Mouse (Mus musculus) thymus, postnatal 25 days (tissue): ENCODE measurements at regions not wholly inside any gene's neighbourhood (a gene's known extent, or its start where the extent isn't known, plus 50 kb on each side); places are given as distances from the start of the nearest gene placed in this dataset.

ENCODE experiments used
- DNase-seq: peaks from one replicate; pipeline ENCODE4 v3.0.0; 2022

DNA sequence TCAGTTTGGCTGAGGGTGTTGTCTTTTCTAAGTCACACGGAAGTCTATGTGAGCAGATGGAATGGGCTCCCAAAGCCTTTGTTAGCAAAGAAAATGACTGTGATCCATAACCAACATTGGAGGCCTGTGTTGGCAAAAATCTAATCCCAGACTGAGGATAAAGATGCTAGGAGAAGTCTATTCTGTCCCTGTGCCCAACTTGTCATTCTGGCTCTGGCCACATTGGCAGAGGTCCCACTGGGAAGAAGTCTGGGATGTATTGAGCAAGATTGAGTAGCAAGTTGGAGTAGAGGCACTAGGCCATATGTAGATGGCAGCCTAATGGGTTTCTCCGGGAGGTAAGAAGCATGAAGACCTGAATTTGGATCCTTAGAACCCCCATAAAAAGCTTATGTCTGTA is 54.1 kb downstream of the Nog start:
- DNase-seq = no peak

DNA sequence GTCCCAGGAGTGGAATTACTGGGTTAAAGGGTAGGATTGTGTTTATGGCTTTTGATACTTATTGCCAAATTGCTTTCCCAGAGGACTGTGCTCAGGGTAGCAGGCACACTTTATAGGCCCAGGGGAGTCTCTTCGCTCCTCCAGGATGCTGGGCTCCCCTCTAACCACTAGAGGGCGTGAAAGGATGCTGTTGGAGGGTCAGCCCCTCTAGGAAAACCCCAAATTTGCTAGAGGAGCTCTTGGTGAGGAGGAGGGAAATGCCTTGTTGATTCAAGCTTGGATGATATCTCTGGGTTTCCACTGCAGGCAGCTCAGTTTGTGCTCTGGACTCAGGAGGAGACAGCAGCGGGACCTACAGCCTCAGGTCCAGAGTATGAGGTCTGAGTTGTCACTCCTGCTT is 58.8 kb downstream of the Nog start:
- DNase-seq = peak; percentile 32

DNA sequence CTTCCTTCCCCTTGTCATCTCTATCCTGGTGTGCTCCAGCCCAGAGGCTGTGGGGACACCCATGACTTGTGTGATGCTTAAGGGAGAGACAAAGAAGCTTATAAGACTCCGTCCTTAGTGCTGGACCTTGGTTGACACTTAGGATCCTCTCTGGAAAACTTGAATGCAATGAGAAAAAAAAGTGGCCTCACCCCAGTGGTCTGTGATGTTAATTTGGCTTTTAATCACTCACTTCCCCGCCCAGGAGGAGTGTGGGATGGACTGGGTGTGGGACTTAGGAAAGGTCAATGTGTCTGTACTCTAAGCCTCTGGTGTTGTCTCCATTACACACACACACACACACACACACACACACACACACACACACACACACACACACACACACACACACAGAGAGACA is 60.0 kb downstream of the Nog start:
- DNase-seq = no peak

- no peak for DNase-seq
These were observed 62.2 kb downstream of the Nog start for GRCm38 (mm10) chr11:89239891-89240290.

- DNase-seq = no peak
These were observed 65.2 kb downstream of the Nog start for GRCm38 (mm10) chr11:89236904-89237303.

GRCm38 (mm10) chr11:89232884-89233480 is 69.2 kb downstream of the Nog start:
- no peak for DNase-seq

DNA sequence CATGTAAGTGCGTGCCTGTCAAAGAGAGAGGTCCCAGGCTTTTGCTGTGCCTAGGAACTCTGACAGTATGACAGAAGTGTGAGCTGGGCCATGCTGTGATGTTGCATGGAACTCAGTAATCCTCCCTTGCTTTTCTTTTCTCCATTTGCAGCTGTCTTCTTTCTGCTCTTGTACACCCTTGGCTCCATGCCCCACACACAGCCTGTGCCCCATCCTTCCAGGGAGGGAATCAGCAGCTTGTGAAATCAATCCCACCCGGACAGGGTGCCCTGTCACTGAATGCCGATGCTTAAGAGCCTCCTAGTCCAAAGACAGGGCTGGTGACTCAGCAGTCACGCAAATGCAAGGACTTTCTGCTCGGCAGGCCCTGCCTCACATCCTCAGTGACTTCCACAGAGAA is 72.4 kb downstream of the Nog start:
- no peak for DNase-seq

GRCm38 (mm10) chr11:89213204-89213603 is 88.9 kb downstream of the Nog start:
- DNase-seq = no peak

- DNase-seq = no peak
These were observed 92.6 kb downstream of the Nog start for GRCm38 (mm10) chr11:89209531-89209950.

- no peak for DNase-seq
These were observed 93.1 kb downstream of the Nog start for GRCm38 (mm10) chr11:89209072-89209471.

GRCm38 (mm10) chr11:89206788-89207187 is 95.3 kb downstream of the Nog start:
- DNase-seq = no peak

- DNase-seq = no peak
These were observed 97.1 kb downstream of the Nog start for GRCm38 (mm10) chr11:89204948-89205545.

GRCm38 (mm10) chr11:89200458-89200857 is 101.7 kb downstream of the Nog start:
- no peak for DNase-seq

DNA sequence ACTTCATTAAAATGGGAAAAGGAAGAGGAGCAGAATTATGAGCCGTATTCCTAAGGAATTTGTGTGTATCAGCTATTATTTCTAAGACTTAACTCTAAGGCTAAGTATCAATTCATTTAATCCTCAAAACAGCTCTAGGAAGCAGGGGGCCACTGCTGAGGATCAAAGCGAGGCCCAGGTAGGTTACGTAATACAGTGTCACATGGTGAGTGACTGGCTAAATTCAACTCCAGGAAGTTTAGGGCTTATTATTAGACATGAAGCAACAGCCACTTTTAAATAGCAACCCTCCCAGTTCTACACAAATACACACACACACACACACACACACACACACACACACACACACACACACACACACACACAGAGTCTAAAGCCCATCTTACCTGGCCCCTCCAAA is 109.3 kb downstream of the Nog start:
- DNase-seq = no peak

DNA sequence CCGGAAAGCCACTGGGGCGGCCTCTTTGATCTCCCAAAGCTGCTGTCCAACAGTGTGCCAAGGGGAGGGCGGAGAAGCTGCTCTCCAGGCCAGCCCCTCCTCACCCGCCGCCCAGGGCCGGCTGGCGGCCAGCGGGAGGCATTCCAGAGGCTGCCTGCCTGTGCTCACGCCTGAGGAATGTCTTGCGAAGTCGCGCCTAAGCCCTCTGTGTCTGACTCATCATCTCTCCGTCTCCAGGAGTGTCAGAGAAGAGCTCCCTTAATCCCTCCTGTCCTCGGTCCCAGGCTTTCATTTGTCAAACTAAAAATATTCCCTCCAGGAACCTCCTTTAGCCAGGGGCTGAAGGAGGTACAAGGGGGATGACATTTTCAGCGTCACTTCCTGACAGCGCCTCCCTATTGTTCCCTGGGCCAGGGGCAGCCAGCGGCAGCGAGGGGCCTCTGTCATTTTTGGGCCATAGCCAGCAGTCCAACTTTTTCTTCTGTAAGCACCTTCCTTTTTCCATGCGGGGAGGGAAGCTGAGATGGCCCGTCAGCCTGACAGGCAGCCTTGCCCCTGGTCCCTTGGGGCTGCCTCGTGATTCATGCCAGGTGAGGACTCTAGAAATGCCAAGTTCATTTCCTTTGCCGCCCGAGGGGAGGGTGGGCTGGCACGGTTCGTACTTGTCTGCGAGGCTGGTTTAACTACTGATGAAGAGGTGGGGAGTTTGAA is 113.4 kb downstream of the Gm525 start:
- DNase-seq = peak; percentile 6

GRCm38 (mm10) chr11:89185862-89186261 is 112.2 kb downstream of the Gm525 start:
- no peak for DNase-seq

- no peak for DNase-seq
These were observed 107.8 kb downstream of the Gm525 start for GRCm38 (mm10) chr11:89181471-89181870.

DNA sequence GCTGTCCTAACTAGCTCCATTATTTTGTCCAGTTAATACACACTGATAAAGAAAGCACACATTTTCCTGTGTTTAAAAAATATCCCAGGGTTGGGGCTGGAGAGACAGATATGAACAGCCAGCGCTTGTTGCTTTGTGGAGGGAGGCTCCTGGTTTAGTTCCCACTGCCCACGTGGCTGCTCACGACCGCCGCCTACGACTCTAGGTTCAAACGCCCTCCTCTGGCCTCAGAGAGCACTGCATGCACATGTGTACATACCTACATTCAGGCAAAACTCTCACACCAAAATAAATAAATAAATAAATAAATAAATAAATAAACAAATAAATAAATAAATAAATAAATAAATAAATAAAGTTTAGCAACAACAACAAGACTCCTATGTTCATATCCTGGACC is 104.8 kb downstream of the Gm525 start:
- DNase-seq = no peak

GRCm38 (mm10) chr11:89175511-89175910 is 101.9 kb downstream of the Gm525 start:
- no peak for DNase-seq

- no peak for DNase-seq
These were observed 101.3 kb downstream of the Gm525 start for GRCm38 (mm10) chr11:89174967-89175366.

- peak; percentile 82 for DNase-seq
These were observed 91.6 kb downstream of the Gm525 start for GRCm38 (mm10) chr11:89165278-89165677.

- DNase-seq = no peak
These were observed 80.1 kb downstream of the Gm525 start for GRCm38 (mm10) chr11:89153466-89154406.

DNA sequence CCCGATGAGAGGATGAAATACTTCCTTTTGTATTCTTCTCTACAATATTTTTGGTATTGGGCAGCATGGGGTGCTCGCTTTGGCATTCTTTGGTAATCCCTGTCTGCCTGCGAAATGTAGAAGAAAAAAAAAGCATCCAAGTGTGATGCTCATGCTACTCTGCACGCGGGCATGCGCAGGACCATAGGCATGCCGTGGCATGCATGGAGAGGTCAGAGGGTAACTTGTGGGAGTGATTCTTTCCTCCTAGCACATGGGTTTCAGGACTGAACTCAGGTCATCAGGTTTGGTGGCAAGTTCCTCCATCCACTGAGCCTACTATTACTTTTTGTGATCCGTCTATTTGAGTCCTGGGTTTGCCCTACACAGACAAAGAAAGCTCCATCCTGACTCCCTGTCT is 74.3 kb downstream of the Gm525 start:
- DNase-seq = no peak
